Mouse (Mus musculus) small intestine, adult 2 months (tissue): Measurements from ENCODE around the gene Gpr162.

ENCODE experiments used
- CTCF ChIP-seq: fragments of 200-500 bp; IDR thresholded peaks from 2 replicates; pipeline ENCODE4 v1.5.1; 2012; ENCODE audit warnings: low read depth, mild to moderate bottlenecking, control low read depth, inconsistent platforms, low read length, moderate library complexity, mixed read lengths; ENCODE audit not compliant: insufficient replicate concordance, insufficient read length; ENCODE audit errors: extremely low read depth
- POLR2A ChIP-seq: fragments of 200-500 bp; IDR thresholded peaks from 2 replicates; pipeline ENCODE4 v1.6.1; 2012; ENCODE audit warnings: low read depth, mild to moderate bottlenecking, control low read depth, inconsistent platforms, low read length, moderate library complexity

GRCm38 (mm10) chr6:124884714-124885500 lies 21.1 kb upstream of the Gpr162 start:
- TF ChIP-seq POLR2A (no peak), CTCF (no peak)
